Mouse (Mus musculus): ENCODE data around the gene Rad51b.

DNA sequence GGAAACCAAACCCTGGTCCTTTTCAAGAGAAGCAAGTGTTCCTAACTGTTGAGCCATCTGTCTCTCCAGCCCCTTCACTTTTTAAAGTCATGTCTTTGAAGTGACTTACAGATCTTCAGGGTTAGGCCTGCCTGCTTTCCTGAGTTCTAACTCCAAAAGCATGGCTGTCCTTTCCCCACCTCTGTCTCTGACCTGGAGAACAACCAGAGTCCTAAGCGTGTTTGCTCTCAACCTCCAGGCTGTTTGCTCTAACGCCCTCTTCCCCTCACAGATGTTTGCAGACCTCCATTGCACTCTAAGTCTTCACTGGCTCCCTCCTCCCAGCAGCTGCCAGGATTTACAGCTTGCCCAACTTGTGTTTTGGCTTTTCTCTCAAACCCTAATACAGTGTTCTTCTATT, 29.7 kb downstream of the Rad51b start:
- no peak for TF ChIP-seq CTCF (IDR thresholded peaks at IDR 0.05)
- TF ChIP-seq EP300 (IDR thresholded peaks at IDR 0.05; ENCODE audit: insufficient read depth, low read depth, low read length): no peak

Measured in heart, adult 2 months (tissue).